Mouse (Mus musculus): ENCODE measurements at regions not wholly inside any gene's neighbourhood (a gene's known extent, or its start where the extent isn't known, plus 50 kb on each side); places are given as distances from the start of the nearest gene placed in this dataset.
"Not testable (repeated sequence)": the region's sequence is repeated elsewhere in the genome, so short reads cannot be mapped to it uniquely, and the experiment has no call there.

- not testable (repeated sequence) for TF ChIP-seq CTCF (conservative IDR thresholded peaks at IDR 0.05; ENCODE audit: low read length); NANOG (IDR thresholded peaks at IDR 0.05; ENCODE audit: borderline replicate concordance, low read length)
Observed at GRCm38 (mm10) chr3:124193331-124193730, 127.3 kb upstream of the Tram1l1 start.
